Mouse (Mus musculus) stomach, embryonic 16.5 days (tissue): ENCODE data around the gene P2ry6. TPM values are rescaled to one million over a fixed set of nuclear protein-coding genes. Genes with fewer than 3 reads are reported as not detected.

ENCODE experiments used
- ATAC-seq: fragments of 200-750 bp; cut with Nextera tagmentation; 2 replicates; pipeline ENCODE4 v1.8.0; 2017; ENCODE audit warnings: moderate number of reproducible peaks, moderate TSS enrichment; ENCODE audit not compliant: insufficient read depth, low FRiP score
- H3K27ac ChIP-seq: fragments of 300-500 bp; sonication (generic); 2 replicates; pipeline ENCODE4 v1.5.1; 2014; ENCODE audit warnings: low read length
- H3K27me3 ChIP-seq: fragments of 300-500 bp; sonication (generic); 2 replicates; pipeline ENCODE4 v1.6.1; 2014; ENCODE audit warnings: low read length, control low read depth, mixed read lengths; ENCODE audit not compliant: control insufficient read depth, insufficient read depth
- H3K36me3 ChIP-seq: fragments of 300-500 bp; sonication (generic); 2 replicates; pipeline ENCODE4 v1.6.1; 2014; ENCODE audit warnings: low read length; ENCODE audit not compliant: control insufficient read depth, insufficient read depth
- H3K4me1 ChIP-seq: fragments of 300-500 bp; sonication (generic); 2 replicates; pipeline ENCODE4 v1.6.1; 2014; ENCODE audit warnings: low read length, control low read depth, mixed read lengths; ENCODE audit not compliant: control insufficient read depth, insufficient read depth
- H3K4me2 ChIP-seq: fragments of 300-500 bp; sonication (generic); 2 replicates; pipeline ENCODE4 v1.6.1; 2014; ENCODE audit warnings: low read depth, low read length, mixed read lengths
- H3K4me3 ChIP-seq: fragments of 300-500 bp; sonication (generic); replicated peaks from 2 replicates; pipeline ENCODE4 v1.5.1; 2014; ENCODE audit warnings: mild to moderate bottlenecking, low read length
- H3K9ac ChIP-seq: fragments of 300-500 bp; sonication (generic); 2 replicates; pipeline ENCODE4 v1.6.1; 2014; ENCODE audit warnings: low read length
- H3K9me3 ChIP-seq: fragments of 300-500 bp; sonication (generic); replicated peaks from 2 replicates; pipeline ENCODE4 v1.6.1; 2016; ENCODE audit warnings: low read length, control low read depth; ENCODE audit not compliant: control insufficient read depth
- WGBS: fragments of 180-500 bp; shearing (Covaris S2); extraction: QIAGEN DNeasy Blood & Tissue Kit; methylation state at CpG from one replicate; pipeline ENCODE4 v1.1.7; 2014; 5-methylcytosine and 5-hydroxymethylcytosine counted together
- polyA plus RNA-seq: library from polyadenylated mRNA; unstranded; fragments of >200 nt; fragmentation: Nextera tagmentation; extraction: Ambion mirVana; gene quantifications from 2 replicates; pipeline ENCODE4 v1.2.1, GENCODE M21; 2015

P2ry6 gene
- polyA plus RNA-seq, 1 experiment from 2014 or later = 7.9 TPM

DNA sequence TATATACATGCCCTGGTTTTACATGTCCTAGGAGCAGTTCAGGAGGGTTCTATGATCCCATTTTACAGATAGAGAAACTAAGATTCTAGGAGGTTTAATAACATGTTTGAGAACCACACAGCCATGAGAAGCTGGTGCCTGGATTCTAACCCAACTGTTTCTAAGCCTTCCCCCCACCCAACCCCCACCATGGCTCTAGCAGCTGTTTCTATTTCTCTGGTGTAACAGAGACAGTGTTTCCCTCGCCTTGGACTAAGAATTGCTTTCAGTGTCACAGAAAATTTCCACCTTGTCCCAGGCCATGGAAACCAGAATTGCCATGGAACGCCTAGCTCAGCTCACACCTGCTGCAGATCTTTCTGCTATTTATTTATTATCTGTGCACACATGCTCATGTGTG, 14.0 kb downstream of the P2ry6 start:
- H3K9ac ChIP-seq = no peak overlapping the region
- no peak for ATAC-seq
- H3K4me1 ChIP-seq = no peaks in the 10 kb centered on the region
- H3K4me3 ChIP-seq = no peak overlapping the region
- H3K4me2 ChIP-seq = no peak overlapping the region
- H3K27me3 ChIP-seq = no peaks in the 10 kb centered on the region
- H3K27ac ChIP-seq = no peak overlapping the region
- H3K36me3 ChIP-seq = no peaks in the 10 kb centered on the region
- H3K9me3 ChIP-seq = no peaks in the 10 kb centered on the region
- WGBS = 63% methylated on average over 2 of the region's 2 CpGs

DNA sequence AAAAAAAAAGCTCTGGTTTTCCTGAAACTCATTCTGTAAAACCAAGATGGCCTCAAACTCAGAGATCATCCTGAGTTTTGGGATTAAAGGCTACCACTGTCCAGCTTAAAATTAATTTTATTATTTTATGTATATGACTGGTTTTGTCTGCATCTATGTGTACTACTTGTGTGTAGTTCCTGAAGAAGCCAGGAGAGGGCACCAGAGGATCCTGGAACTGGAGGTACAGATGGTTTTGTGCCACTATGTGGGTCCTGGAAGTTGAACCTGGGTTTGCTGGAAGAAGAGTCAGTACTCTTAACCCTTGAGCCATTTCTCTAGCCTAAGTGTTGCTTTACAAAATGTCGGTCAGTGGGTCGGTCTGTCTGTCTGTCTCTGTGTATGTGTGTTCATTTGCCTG, 16.0 kb downstream of the P2ry6 start:
- Histone ChIP-seq H3K9me3 (no peaks in the 10 kb centered on the region), H3K27ac (no peak overlapping the region), H3K4me3 (no peak overlapping the region), H3K27me3 (no peaks in the 10 kb centered on the region), H3K4me1 (no peaks in the 10 kb centered on the region), H3K9ac (no peak overlapping the region), H3K36me3 (no peaks in the 10 kb centered on the region), H3K4me2 (no peak overlapping the region)
- 93% methylated on average over 2 of the region's 2 CpGs for WGBS
- ATAC-seq = no peak

DNA sequence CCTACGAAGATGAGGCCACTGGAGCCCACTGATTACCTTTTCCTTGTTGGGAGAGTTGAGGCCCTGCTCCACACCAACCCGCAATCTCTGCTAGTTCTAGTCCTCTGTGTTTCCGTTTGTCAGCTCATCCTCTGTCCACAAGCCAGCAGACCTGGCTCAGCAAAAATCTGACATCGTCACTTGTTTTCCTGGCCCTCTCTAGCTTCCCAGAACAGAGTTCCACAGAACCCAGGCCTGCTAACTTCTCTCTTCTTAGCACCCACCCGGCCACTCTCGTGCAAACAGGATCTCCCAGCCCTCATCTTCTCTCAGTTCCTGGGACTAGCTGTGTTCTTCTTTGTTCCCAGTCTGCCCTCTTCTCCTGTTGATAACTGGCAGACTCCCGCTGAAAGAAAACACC, 21.8 kb downstream of the P2ry6 start:
- Histone ChIP-seq H3K4me2 (no peak overlapping the region), H3K27me3 (no peaks in the 10 kb centered on the region), H3K4me1 (peaks cover 8% of the 10 kb centered on the region; the same call in 1 of the 2 replicates), H3K9ac (no peak overlapping the region), H3K9me3 (no peaks in the 10 kb centered on the region), H3K27ac (no peak overlapping the region), H3K4me3 (no peak overlapping the region), H3K36me3 (no peaks in the 10 kb centered on the region)
- 78% methylated on average over 7 of the region's 7 CpGs for whole genome bisulfite sequencing
- no peak for ATAC-seq

DNA sequence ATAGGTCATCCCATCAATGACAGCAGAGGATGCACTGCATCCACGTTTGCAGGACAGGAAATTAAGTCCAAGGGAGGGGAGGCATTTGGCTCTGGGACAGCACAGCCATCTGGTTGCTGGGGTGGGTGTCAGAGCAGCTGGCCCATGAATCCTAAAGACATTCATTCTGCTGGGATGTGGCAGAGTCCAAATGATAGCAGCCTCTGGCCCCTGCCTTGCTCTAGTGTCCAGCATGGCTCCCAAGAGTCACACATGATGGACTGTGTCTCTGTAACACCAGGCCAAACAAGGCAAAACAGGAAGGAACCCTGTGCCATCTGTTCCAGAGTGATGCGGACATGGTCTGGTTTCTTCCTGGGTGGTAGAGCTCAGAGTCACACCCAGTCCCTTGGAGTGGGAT, 22.5 kb downstream of the P2ry6 start:
- Histone ChIP-seq H3K4me3 (no peak overlapping the region), H3K9ac (no peak overlapping the region), H3K27ac (peak overlapping the region; percentile 39), H3K27me3 (no peaks in the 10 kb centered on the region), H3K36me3 (no peaks in the 10 kb centered on the region), H3K4me1 (peaks cover 8% of the 10 kb centered on the region; the same call in 1 of the 2 replicates), H3K9me3 (no peaks in the 10 kb centered on the region), H3K4me2 (no peak overlapping the region)
- 44% methylated on average over 2 of the region's 2 CpGs for WGBS
- peak; percentile 51; the same call in 1 of the 2 replicates for ATAC-seq

DNA sequence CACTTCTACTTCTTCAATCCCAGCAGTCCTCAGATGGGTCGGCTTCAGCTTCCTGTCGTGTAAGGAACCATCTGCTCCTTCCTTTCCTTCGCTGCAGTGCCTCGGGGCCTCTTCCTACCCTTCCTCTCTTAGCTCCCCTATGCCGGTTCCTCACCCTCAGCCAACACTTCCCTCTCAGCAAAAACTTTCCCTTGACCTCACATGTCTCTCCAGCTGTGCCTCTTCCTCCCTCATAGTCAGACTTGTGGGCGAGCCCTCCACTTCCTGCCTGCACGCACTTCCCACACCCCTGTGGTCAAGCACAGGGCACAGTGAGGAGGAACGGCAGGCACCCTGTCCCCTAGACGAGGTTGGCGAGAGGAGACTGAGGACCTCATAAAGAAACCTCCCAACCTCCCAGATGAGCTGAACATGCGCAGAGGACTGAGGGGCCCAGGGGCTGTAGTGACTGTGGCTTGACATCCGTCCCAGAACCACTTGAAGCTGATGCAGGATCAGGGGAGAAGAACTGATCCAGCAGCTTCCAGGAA, 23.9 kb downstream of the P2ry6 start:
- peaks cover 8% of the 10 kb centered on the region; the same call in 1 of the 2 replicates for H3K4me1 ChIP-seq
- no peak overlapping the region for H3K4me3 ChIP-seq
- no peak overlapping the region for H3K4me2 ChIP-seq
- no peak overlapping the region for H3K9ac ChIP-seq
- no peaks in the 10 kb centered on the region for H3K9me3 ChIP-seq
- ATAC-seq = peak; percentile 83; the same call in 1 of the 2 replicates
- WGBS = 41% methylated on average over 12 of the region's 12 CpGs
- no peaks in the 10 kb centered on the region for H3K27me3 ChIP-seq
- no peaks in the 10 kb centered on the region for H3K36me3 ChIP-seq
- H3K27ac ChIP-seq = peak overlapping the region; percentile 80

DNA sequence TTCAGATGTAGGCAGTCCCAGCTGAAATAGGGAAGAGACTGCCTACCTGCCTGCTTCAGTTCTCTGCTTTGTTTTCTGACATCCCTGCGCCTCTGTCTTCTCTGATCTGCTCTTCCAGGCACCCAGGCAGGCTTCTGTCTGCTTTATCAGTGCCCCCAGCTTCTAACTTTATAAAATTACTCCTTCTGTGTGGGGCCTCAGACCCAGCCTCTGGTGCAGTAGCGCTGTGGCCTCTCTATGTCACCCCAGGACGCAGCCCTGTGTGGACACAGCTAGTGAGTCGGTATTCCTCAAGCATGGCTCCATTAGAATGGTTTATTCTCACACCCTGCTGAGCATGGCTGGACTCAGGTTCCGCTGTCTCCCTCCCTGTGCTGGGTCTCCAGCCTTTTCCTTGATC, 24.4 kb downstream of the P2ry6 start:
- no peak overlapping the region for H3K4me2 ChIP-seq
- peak overlapping the region; percentile 80 for H3K27ac ChIP-seq
- H3K4me1 ChIP-seq = peaks cover 8% of the 10 kb centered on the region; the same call in 1 of the 2 replicates
- H3K27me3 ChIP-seq = no peaks in the 10 kb centered on the region
- no peaks in the 10 kb centered on the region for H3K9me3 ChIP-seq
- H3K4me3 ChIP-seq = no peak overlapping the region
- H3K9ac ChIP-seq = no peak overlapping the region
- H3K36me3 ChIP-seq = no peaks in the 10 kb centered on the region
- 77% methylated on average over 5 of the region's 5 CpGs for WGBS
- ATAC-seq = no peak

DNA sequence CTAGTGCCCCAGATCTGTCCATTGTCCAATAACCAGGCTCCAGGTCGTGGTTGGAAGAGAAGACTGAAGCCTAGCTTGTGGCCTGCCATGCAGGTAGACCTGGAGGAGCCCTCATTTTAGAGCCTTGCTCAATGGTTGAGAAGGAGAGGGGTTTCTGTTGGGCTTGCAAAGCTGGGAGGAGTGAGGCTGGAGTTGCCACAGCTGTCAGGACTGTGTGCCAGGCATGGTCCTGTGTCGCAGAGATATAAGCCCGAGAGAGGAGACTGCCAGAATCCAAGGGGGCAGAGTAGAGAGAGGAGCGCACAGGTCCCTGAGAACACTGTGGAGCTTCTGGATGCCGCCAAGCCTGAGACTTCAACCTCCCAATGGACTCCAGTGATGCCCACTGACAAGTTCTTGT, 29.7 kb downstream of the P2ry6 start:
- 0 out of 2 replicates have a peak overlapping the region, but pooled peaks have one; percentile 7 for H3K9ac ChIP-seq
- H3K27me3 ChIP-seq = no peaks in the 10 kb centered on the region
- no peak overlapping the region for H3K4me3 ChIP-seq
- H3K27ac ChIP-seq = peak overlapping the region; percentile 27; the same call in 1 of the 2 replicates
- no peak for ATAC-seq
- H3K4me1 ChIP-seq = peaks cover 9% of the 10 kb centered on the region; the same call in 1 of the 2 replicates
- 82% methylated on average over 5 of the region's 5 CpGs for WGBS
- no peaks in the 10 kb centered on the region for H3K9me3 ChIP-seq
- H3K4me2 ChIP-seq = no peak overlapping the region
- H3K36me3 ChIP-seq = no peaks in the 10 kb centered on the region

DNA sequence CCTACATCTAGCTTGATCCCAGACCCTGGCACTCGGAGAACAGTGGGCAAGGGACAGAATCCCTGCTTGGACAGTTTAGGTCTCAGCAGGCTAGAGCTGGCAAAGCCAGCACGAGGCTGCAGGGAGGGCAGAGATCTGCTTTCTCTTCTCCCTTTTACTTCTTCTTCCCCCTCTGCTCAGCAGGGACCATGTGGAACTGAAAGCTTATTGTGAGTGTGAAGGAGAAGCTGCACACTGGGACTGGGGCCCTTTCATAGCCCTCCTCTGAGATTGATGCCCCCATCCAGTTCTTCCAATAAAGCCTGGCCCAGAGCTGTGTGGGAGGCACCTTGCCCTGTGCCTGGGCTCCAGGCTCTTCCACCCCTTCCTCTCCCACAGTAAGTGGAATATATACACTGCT, 30.1 kb downstream of the P2ry6 start:
- Histone ChIP-seq H3K27me3 (no peaks in the 10 kb centered on the region), H3K4me2 (no peak overlapping the region), H3K4me3 (no peak overlapping the region), H3K9ac (0 out of 2 replicates have a peak overlapping the region, but pooled peaks have one; percentile 7), H3K9me3 (no peaks in the 10 kb centered on the region), H3K27ac (peak overlapping the region; percentile 27; the same call in 1 of the 2 replicates), H3K4me1 (peaks cover 9% of the 10 kb centered on the region; the same call in 1 of the 2 replicates), H3K36me3 (no peaks in the 10 kb centered on the region)
- WGBS = 57% methylated on average over 2 of the region's 2 CpGs
- ATAC-seq = no peak

DNA sequence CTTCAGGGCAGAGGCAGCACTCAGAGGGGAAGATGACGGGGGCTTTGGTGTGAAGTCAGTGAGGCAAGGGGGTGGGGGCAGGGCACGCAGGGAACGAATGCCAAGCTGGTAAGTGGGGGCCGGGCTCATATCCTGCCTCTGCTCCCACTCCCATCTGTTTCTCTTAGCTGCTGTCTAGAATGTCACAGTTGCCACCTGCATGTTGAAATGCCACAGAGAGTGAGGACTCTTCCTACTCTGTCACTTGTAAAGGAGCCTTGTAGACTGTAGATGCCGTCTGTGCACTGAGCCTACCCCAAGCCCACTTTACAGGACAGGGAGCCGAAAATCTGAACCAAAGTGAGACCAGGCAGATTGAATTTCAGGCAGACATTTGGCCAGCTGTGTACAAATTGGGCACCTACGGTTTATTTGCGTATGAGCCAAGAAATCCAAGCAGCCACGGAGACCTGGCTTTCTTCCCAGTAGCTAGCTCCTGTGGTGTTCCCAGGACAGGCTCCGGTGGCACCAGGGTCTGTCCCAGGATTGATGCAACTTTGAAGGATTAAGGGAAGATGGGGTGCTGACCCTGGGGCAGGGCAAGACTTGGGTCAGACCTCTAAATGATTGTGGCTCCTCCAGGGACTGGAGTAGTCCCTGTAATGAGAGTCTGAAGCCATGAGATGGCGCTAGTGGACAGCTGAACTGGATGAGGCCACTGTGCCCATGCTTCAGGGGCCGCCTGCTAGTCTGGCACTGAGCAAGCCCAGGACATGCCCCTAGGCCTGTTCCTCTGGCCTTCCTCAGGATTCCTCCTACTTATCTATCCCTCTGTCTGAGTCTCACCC, 31.4 kb downstream of the P2ry6 start:
- no peaks in the 10 kb centered on the region for H3K27me3 ChIP-seq
- peak; percentile 59; the same call in 1 of the 2 replicates for ATAC-seq
- no peaks in the 10 kb centered on the region for H3K9me3 ChIP-seq
- H3K4me3 ChIP-seq = no peak overlapping the region
- H3K36me3 ChIP-seq = no peaks in the 10 kb centered on the region
- H3K27ac ChIP-seq = no peak overlapping the region; the same call in 1 of the 2 replicates
- H3K4me2 ChIP-seq = no peak overlapping the region
- WGBS = 42% methylated on average over 12 of the region's 12 CpGs
- H3K9ac ChIP-seq = no peak overlapping the region
- H3K4me1 ChIP-seq = peaks cover 9% of the 10 kb centered on the region; the same call in 1 of the 2 replicates
